Mouse (Mus musculus): ENCODE measurements around the gene Smim13.

- TF ChIP-seq GATA1 (IDR thresholded peaks at IDR 0.05; ENCODE audit: borderline replicate concordance, low read length) = no peak
- no peak for TF ChIP-seq FLI1 (IDR thresholded peaks at IDR 0.05; ENCODE audit: low read length)
Measured at GRCm38 (mm10) chr13:41320749-41321148, 71.1 kb downstream of the Smim13 start.
